Mouse (Mus musculus): ENCODE measurements at regions not wholly inside any gene's neighbourhood (a gene's known extent, or its start where the extent isn't known, plus 50 kb on each side); places are given as distances from the start of the nearest gene placed in this dataset.

DNA sequence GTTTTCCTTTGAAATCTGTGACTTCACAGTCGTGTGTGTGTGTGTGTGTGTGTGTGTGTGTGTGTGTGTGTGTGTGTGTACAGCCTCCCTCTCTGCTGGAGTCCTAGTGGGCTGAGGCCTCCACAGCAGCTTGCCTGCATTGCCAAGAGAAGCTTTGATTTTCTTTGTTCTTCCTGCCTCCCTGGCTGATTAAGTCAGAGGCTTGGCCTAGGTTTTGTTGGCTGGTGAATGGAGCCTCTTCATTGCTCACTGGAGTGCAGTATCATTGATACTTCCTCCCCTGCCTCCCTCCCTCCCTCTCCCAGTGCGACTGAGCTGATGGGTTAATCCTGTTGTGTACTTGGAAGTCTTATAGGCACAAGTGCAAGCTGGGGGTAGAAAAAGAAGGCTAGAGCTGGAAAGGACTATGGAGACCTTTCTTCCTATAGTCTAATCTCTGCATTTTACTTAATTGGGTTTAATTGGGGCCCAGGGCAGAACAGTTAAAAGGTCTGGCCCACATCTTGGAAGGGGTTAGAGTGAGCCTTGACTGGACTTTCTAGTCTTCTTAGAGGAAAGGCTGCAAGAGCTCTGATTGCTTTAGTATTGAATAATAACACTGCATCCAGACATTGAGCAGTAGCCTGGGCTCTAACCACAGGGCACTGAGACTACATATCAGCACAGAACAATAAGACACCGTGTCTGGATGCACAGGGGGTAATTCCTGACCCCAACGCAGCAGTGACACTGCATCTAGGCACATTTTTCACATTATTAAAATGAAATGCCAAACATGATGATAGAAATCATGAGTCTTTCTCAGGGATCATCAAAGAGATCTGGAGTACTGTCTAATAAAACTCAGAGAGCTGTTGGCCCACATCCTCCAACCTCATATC lies 62.9 kb upstream of the Nepro start:
- Histone ChIP-seq H3K27ac (ENCODE audit: low read depth, low read length) (no peak overlapping the region), H3K36me3 (ENCODE audit: control insufficient read depth, insufficient read depth, low read length) (no peaks in the 10 kb centered on the region), H3K9ac (ENCODE audit: low read depth, low read length) (no peak overlapping the region), H3K4me3 (ENCODE audit: low read length) (no peak overlapping the region), H3K4me2 (replicated peaks; ENCODE audit: low read depth, low read length) (no peak overlapping the region), H3K4me1 (ENCODE audit: control insufficient read depth, insufficient read depth, low read length) (peaks cover 4% of the 10 kb centered on the region), H3K9me3 (ENCODE audit: control insufficient read depth, low read length) (no peaks in the 10 kb centered on the region), H3K27me3 (ENCODE audit: control insufficient read depth, insufficient read depth, low read length) (no peaks in the 10 kb centered on the region)
- no peak for ATAC-seq (ENCODE audit: low FRiP score, low TSS enrichment)
- 69% methylated on average over 4 of the region's 4 CpGs for WGBS

DNA sequence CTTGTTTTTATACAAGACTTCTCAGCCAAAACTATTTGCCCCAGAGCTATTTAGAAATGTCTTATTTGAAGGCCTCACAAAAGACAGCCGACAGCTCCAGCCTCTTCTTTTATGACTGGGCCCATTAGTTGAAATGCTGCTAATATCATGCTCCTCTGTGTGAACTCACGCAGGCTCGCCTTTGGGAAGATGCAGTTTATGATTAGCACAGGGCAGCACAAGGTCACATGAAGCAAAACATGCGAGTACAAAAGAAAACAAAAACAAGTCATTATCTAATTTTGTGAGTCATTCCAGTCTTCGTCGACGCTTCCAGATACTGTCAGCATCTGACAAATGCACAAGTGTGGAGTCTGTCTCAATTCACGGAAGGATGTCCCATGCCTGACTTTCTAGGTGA lies 65.8 kb upstream of the Nepro start:
- 41% methylated on average over 8 of the region's 8 CpGs for WGBS
- Histone ChIP-seq H3K9ac (ENCODE audit: low read depth, low read length) (no peak overlapping the region), H3K9me3 (ENCODE audit: control insufficient read depth, low read length) (no peaks in the 10 kb centered on the region), H3K4me1 (ENCODE audit: control insufficient read depth, insufficient read depth, low read length) (no peaks in the 10 kb centered on the region), H3K27ac (ENCODE audit: low read depth, low read length) (no peak overlapping the region), H3K4me3 (ENCODE audit: low read length) (no peak overlapping the region), H3K27me3 (ENCODE audit: control insufficient read depth, insufficient read depth, low read length) (no peaks in the 10 kb centered on the region), H3K4me2 (replicated peaks; ENCODE audit: low read depth, low read length) (no peak overlapping the region), H3K36me3 (ENCODE audit: control insufficient read depth, insufficient read depth, low read length) (no peaks in the 10 kb centered on the region)
- ATAC-seq (ENCODE audit: low FRiP score, low TSS enrichment): no peak

DNA sequence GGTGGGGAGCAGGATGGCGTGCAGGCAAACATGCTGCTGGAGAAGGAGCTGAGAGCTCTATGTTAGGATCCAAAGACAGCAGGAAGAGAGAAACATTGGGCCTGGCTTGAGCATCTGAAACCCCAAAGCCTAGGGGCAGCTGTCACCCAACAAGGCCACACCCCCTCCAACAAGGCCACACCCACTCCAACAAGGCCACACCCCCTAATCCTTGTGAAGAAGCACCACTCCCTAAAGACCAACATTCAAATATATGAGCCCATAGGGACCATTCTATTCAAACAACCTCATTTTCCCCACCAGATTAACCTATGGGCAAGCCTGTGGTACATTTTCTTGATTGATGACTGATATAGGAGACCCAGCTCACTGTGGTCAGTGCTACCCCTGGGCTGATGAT lies 67.9 kb upstream of the Nepro start:
- Histone ChIP-seq H3K4me1 (ENCODE audit: control insufficient read depth, insufficient read depth, low read length) (no peaks in the 10 kb centered on the region), H3K4me3 (ENCODE audit: low read length) (no peak overlapping the region), H3K27ac (ENCODE audit: low read depth, low read length) (no peak overlapping the region), H3K27me3 (ENCODE audit: control insufficient read depth, insufficient read depth, low read length) (no peaks in the 10 kb centered on the region), H3K9me3 (ENCODE audit: control insufficient read depth, low read length) (no peaks in the 10 kb centered on the region), H3K9ac (ENCODE audit: low read depth, low read length) (no peak overlapping the region), H3K36me3 (ENCODE audit: control insufficient read depth, insufficient read depth, low read length) (no peaks in the 10 kb centered on the region), H3K4me2 (replicated peaks; ENCODE audit: low read depth, low read length) (no peak overlapping the region)
- ATAC-seq (ENCODE audit: low FRiP score, low TSS enrichment): no peak
- 95% methylated on average over 1 of the region's 1 CpGs for WGBS

DNA sequence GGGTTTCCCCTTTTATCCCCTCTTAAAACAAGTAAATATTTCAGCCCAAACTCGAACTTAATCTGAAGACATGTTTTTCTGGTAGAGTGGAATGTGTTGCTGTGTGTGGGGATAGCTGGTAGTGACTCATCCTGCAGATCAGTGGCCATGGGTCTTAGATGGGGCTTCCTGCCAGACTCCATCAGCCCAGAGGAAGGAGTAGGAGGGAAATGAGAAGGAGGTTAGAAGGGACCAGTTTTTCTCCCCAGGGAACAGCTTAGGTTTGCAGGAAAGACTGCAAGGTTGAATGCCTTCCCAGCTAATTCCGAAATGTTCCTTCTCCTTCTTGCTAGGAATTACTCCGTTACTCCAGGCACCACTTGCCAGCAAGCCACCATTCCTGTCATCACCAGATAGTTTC lies 68.8 kb upstream of the Nepro start:
- H3K9me3 ChIP-seq (ENCODE audit: control insufficient read depth, low read length): no peaks in the 10 kb centered on the region
- no peaks in the 10 kb centered on the region for H3K27me3 ChIP-seq (ENCODE audit: control insufficient read depth, insufficient read depth, low read length)
- no peak overlapping the region for H3K27ac ChIP-seq (ENCODE audit: low read depth, low read length)
- no peaks in the 10 kb centered on the region for H3K4me1 ChIP-seq (ENCODE audit: control insufficient read depth, insufficient read depth, low read length)
- H3K9ac ChIP-seq (ENCODE audit: low read depth, low read length): no peak overlapping the region
- H3K36me3 ChIP-seq (ENCODE audit: control insufficient read depth, insufficient read depth, low read length): no peaks in the 10 kb centered on the region
- no peak for ATAC-seq (ENCODE audit: low FRiP score, low TSS enrichment)
- H3K4me3 ChIP-seq (ENCODE audit: low read length): no peak overlapping the region
- WGBS: 80% methylated on average over 3 of the region's 3 CpGs
- no peak overlapping the region for H3K4me2 ChIP-seq (replicated peaks; ENCODE audit: low read depth, low read length)

DNA sequence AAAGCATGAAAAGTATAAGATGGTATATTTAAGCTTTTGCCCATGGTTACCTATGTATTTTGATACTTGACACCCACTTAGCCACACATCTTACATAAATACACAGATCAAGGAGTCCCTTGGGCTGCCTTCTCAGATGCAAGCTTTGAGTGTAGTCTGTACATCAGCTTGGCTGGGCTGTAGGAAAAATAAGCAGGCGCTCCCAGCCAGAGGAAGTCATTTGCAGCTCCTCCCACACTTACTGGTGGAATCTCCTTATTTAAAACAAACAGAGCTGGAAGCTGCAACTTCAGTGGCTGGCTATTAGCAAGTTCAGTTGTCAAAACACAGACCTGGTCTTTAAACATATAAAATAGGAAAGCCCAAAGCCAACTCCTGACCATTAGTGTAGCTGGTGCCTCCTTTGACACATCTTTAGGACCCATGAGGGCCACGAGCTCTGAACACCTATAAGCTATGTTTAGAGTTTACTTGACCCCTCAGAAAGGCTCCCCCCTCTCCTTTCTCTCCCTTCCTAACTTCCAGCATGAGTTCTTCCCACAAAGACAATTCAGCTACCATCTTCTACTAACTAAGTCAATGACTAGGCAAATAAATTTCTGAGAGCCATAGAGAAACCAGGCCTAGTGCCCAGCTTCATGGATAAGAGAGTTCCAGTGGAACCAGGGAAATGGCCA lies 75.4 kb upstream of the Nepro start:
- Histone ChIP-seq H3K27me3 (ENCODE audit: control insufficient read depth, insufficient read depth, low read length) (no peaks in the 10 kb centered on the region), H3K36me3 (ENCODE audit: control insufficient read depth, insufficient read depth, low read length) (no peaks in the 10 kb centered on the region), H3K9me3 (ENCODE audit: control insufficient read depth, low read length) (no peaks in the 10 kb centered on the region), H3K4me1 (ENCODE audit: control insufficient read depth, insufficient read depth, low read length) (peaks cover 5% of the 10 kb centered on the region; the same call in 1 of the 2 replicates), H3K9ac (ENCODE audit: low read depth, low read length) (no peak overlapping the region), H3K27ac (ENCODE audit: low read depth, low read length) (no peak overlapping the region; the same call in 1 of the 2 replicates), H3K4me2 (replicated peaks; ENCODE audit: low read depth, low read length) (no peak overlapping the region), H3K4me3 (ENCODE audit: low read length) (no peak overlapping the region)
- 0 out of 2 replicates have a peak, but pooled peaks have one; percentile 77 for ATAC-seq (ENCODE audit: low FRiP score, low TSS enrichment)
- 23% methylated on average over 2 of the region's 2 CpGs for WGBS

DNA sequence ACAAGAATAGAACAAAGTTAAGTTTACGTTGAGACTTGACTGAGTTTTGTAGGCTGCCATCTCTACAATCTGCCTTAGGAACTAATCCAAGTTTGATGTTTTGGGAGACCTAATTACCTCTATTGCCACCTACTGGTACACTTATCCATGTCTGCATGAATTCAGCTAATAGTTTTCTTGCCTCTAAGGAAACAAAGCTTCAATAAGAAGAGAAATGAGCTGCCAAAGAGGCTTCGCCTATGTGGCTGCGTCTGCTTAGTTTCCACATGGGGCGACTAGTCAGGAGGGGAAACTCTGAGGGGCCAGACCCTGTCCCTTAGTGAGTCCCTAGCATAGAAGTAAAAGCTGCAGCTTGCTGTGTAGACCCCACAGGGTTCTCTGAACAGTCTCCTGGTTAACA lies 80.1 kb upstream of the Nepro start:
- no peaks in the 10 kb centered on the region for H3K27me3 ChIP-seq (ENCODE audit: control insufficient read depth, insufficient read depth, low read length)
- no peak overlapping the region for H3K9ac ChIP-seq (ENCODE audit: low read depth, low read length)
- no peaks in the 10 kb centered on the region for H3K36me3 ChIP-seq (ENCODE audit: control insufficient read depth, insufficient read depth, low read length)
- no peaks in the 10 kb centered on the region for H3K9me3 ChIP-seq (ENCODE audit: control insufficient read depth, low read length)
- peak; percentile 64; the same call in 1 of the 2 replicates for ATAC-seq (ENCODE audit: low FRiP score, low TSS enrichment)
- H3K4me1 ChIP-seq (ENCODE audit: control insufficient read depth, insufficient read depth, low read length): peaks cover 4% of the 10 kb centered on the region; the same call in 1 of the 2 replicates
- no peak overlapping the region for H3K4me2 ChIP-seq (replicated peaks; ENCODE audit: low read depth, low read length)
- H3K4me3 ChIP-seq (ENCODE audit: low read length): no peak overlapping the region
- no peak overlapping the region; the same call in 1 of the 2 replicates for H3K27ac ChIP-seq (ENCODE audit: low read depth, low read length)
- 14% methylated on average over 4 of the region's 4 CpGs for WGBS

DNA sequence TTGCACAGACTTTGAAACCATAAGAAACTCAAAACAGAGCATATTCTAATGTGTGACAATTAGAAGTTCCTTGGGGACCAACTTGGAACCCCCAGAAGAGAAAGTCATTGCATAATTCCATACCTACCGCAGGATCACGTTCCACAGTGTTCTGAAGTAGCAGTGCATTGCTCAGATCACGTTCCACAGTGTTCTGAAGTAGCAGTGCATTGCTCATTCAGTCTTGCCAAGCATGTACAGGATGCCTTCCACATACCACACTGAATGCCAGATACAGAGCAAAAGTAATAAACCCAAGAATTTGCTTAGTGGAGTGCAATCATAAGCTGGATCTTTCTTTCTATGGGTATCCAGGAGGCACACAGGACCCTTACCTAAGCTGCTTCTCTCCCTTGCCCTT lies 78.4 kb upstream of the Boc start:
- no peak for ATAC-seq (ENCODE audit: low FRiP score, low TSS enrichment)
- no peak overlapping the region for H3K4me3 ChIP-seq (ENCODE audit: low read length)
- WGBS: 93% methylated on average over 3 of the region's 3 CpGs
- peaks cover 17% of the 10 kb centered on the region for H3K4me1 ChIP-seq (ENCODE audit: control insufficient read depth, insufficient read depth, low read length)
- no peaks in the 10 kb centered on the region for H3K9me3 ChIP-seq (ENCODE audit: control insufficient read depth, low read length)
- H3K4me2 ChIP-seq (replicated peaks; ENCODE audit: low read depth, low read length): no peak overlapping the region
- no peak overlapping the region for H3K9ac ChIP-seq (ENCODE audit: low read depth, low read length)
- no peaks in the 10 kb centered on the region for H3K27me3 ChIP-seq (ENCODE audit: control insufficient read depth, insufficient read depth, low read length)
- no peak overlapping the region for H3K27ac ChIP-seq (ENCODE audit: low read depth, low read length)
- no peaks in the 10 kb centered on the region for H3K36me3 ChIP-seq (ENCODE audit: control insufficient read depth, insufficient read depth, low read length)

DNA sequence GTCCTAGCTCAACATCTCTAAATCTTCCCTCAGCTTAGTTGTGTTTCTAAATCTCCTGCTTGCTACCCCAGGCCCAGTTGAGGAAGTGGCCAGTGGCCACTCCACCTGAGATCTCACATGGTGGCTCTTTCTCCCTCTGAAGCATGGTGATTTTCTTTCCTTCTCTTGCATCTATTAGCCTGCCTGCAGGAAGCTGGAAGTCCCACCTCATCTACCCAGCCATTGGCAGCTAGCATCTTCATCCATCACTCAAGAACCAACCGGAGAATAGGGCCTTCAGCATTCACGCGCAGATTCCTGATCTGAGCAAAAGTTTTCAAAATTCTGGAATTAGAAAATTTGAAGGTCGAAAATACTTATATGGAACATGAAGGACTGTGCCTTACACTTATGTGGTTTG lies 75.8 kb upstream of the Boc start:
- Histone ChIP-seq H3K4me2 (replicated peaks; ENCODE audit: low read depth, low read length) (no peak overlapping the region), H3K4me1 (ENCODE audit: control insufficient read depth, insufficient read depth, low read length) (peaks cover 35% of the 10 kb centered on the region), H3K27ac (ENCODE audit: low read depth, low read length) (no peak overlapping the region), H3K9ac (ENCODE audit: low read depth, low read length) (no peak overlapping the region), H3K36me3 (ENCODE audit: control insufficient read depth, insufficient read depth, low read length) (no peaks in the 10 kb centered on the region), H3K27me3 (ENCODE audit: control insufficient read depth, insufficient read depth, low read length) (no peaks in the 10 kb centered on the region), H3K4me3 (ENCODE audit: low read length) (no peak overlapping the region), H3K9me3 (ENCODE audit: control insufficient read depth, low read length) (no peaks in the 10 kb centered on the region)
- ATAC-seq (ENCODE audit: low FRiP score, low TSS enrichment): no peak
- WGBS: 94% methylated on average over 4 of the region's 4 CpGs

DNA sequence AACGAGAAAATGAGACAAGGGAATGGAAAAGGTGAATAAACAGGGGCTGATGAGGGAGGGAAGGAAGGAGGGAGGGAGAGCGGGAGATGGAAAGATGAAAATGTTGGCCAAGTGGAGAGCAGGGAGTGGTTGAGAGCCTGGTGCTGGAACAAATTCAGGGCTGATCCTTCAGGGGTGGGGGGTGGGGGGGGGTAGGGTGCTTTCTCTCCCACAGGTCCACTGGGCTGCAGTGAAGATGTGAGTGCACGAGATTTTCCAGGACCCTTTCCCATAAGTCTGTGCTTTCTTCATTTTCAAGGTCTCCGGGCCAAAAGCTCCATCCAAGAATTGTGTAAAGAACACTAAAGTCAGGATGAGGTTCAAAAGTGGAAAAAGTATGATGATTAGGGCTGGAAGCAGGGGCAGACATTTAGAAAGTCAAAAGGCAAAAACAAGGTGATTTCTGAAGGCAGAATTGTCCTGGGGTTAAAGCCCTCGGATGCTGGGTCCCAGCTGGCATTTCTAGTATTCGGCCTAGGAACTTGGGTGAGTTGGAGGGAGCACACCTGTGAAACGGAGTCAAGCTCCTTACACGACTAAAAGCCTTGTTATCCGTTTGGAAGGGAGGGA lies 74.5 kb upstream of the Boc start:
- ATAC-seq (ENCODE audit: low FRiP score, low TSS enrichment): no peak
- H3K27ac ChIP-seq (ENCODE audit: low read depth, low read length): peak overlapping the region; percentile 90
- WGBS: 42% methylated on average over 9 of the region's 9 CpGs
- peaks cover 43% of the 10 kb centered on the region for H3K4me1 ChIP-seq (ENCODE audit: control insufficient read depth, insufficient read depth, low read length)
- no peaks in the 10 kb centered on the region for H3K36me3 ChIP-seq (ENCODE audit: control insufficient read depth, insufficient read depth, low read length)
- no peaks in the 10 kb centered on the region for H3K27me3 ChIP-seq (ENCODE audit: control insufficient read depth, insufficient read depth, low read length)
- H3K9me3 ChIP-seq (ENCODE audit: control insufficient read depth, low read length): no peaks in the 10 kb centered on the region
- H3K4me2 ChIP-seq (replicated peaks; ENCODE audit: low read depth, low read length): no peak overlapping the region; the same call in 1 of the 2 replicates
- H3K4me3 ChIP-seq (ENCODE audit: low read length): no peak overlapping the region
- H3K9ac ChIP-seq (ENCODE audit: low read depth, low read length): no peak overlapping the region
